Mouse (Mus musculus) T-helper 1 cell (primary cell): ENCODE results near the gene 4930415O20Rik.
"Not testable (repeated sequence)": the region's sequence is repeated elsewhere in the genome, so short reads cannot be mapped to it uniquely, and the experiment has no call there.

Experiments
- in situ Hi-C: fragments of 300-600 bp; cut with MboI, MseI; formaldehyde crosslinking; loops from one replicate; pipeline ENCODE4 v1.15.1; 2025; ENCODE audit warnings: high pct_unique_total_duplicates

The 4930415O20Rik gene

DNA sequence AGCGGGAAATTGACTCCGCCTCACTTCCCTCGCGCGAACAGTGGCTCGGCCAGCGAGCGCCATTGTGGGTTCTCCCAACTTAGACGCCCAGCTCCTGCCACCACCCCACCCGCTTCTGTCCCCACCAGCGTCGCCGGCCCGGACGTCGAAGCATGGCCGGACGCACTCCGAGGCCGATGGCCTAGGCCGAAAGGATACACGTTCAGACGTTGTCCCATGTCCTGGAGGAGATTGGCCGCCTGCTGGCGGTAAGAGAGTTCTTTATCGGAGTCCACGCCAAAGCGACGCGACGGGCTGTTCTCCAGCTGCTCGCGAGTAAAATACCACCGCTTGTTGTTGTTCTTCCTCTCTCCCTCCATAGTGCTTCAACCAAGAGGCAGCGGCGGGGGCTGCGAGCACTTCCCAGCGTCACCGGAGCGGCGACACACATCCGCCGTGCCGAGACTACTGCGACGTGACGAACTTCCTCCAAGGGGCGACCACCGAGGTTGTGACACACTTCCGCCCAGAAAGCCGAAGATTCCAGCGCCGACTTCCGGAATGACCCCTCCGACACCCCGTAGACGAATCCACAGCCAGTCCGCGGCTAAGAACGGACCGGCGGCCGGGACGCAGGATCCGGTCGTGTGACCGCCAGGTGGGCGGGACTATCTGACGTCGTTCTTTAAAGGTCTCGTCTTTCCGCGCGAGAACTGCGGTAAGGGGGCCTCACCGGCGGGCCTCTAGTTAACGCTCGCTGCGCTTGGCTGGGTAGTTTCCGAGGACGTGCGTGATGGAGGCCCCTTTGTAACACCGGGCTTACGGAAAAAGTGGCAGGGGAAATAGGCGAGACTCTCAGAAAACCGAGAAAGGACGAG, 3.3 kb upstream of the 4930415O20Rik start:
- in situ Hi-C loops = loop anchor here (5.0 kb wide), 1 partner anchor 50 kb away; no protein-coding TSS in a partner anchor

DNA sequence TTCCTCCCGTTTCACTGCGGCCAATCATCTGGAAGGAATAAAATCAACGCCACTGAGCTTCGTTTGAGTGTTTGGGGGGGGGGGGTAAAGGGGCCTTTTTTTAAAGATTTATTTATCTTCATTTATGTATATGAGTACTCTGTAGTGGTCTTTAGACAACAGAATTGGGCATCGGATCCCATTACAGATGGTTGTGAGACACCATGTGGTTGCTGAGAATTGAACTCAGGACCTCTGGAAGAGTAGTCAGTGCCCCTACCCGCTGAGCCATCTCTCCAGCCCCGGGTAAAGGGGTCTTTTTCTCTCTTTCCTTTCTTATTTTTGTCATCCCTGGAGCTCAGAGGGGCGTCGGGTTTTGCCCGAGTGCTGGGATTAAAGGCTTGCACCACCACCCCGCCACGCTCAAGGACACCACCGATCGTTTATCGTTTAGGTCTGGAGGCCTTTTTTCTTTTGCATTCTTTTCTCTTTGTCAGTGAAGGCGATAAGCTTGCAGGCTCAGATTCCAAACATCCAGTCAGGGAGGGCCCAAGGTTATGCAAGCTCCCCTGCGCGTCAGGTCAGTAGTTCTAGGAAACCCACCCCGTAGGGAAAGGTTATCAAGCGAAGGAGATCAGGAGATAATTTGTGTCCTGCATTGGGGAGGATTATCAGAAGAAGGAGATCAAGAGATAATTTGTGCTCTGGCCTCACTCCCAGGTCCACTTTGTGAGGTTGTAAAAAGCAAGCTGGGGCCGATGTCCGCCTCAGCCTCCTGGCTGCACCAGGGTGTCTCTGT, 2.4 kb upstream of the 4930415O20Rik start:
- in situ Hi-C loops = loop anchor here (5.0 kb wide), 1 partner anchor 49 kb away; no protein-coding TSS in a partner anchor

DNA sequence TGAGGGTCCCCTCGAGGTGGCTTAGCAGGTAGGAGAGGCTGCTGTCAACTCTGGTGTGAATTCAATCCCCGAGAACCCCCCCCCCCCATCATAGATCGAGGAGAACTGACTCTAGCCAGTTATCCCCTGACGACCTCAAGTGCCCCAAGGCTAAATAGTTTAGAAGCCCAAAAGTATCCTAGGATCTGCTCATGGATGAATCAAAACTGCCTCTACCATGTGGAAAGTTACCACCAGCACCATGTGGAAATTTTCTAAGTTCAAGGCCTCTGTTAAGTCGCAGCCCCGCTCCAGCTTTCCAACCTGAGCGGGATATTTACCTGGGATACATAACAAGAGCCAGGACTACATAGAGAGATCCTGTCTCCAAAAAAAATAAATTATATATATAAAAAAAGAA, 1.6 kb upstream of the 4930415O20Rik start:
- in situ Hi-C loops = loop anchor here (5.0 kb wide), 1 partner anchor 48 kb away; no protein-coding TSS in a partner anchor

DNA sequence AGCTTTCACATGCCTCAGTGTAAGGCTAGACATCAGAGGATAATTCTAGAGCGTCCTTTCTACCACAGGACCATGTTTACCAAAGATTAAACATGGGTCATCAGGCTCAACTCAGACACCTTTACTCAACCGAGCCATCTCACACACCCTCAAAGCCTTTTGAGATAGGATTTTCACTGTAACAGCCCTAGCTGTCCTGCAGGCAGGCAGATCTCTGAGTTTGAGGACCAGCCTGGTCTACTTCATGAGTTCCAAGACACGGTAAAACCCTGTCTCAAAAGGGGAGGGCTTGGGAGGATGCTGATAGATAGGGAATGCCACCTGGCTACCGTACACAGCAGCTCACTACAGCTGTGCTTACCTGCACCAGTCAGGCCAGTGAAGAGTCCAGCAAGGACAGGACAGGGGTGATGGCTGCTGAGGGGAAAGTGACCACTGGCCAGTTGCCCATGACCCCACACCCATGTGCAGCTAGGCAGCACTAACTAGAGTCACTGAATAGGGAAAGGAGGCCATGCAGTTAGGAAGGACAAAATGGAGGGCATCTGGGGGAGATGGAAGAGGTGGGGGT, 924 bp upstream of the 4930415O20Rik start:
- in situ Hi-C loops = loop anchor here (5.0 kb wide), 1 partner anchor 47 kb away; no protein-coding TSS in a partner anchor

DNA sequence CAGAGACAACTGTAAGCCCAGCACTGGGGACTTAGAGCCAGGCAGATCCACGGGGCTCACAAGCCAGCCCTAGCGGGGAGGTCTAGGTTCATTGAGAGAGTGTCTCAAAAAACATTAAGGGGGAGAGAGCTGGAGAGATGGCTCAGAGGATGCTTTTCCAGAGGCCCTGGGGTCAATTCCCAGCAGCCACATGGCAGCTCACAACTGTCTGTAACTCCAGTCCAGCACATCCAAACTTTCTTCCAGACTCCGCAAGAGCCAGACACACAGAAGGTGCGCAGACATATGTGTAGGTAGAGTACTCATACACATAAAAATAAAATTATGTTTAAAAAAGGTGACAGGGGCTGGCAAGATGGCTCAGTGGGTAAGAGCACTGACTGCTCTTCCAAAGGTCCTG, 2.5 kb downstream of the 4930415O20Rik start:
- in situ Hi-C loops = no loop called here

DNA sequence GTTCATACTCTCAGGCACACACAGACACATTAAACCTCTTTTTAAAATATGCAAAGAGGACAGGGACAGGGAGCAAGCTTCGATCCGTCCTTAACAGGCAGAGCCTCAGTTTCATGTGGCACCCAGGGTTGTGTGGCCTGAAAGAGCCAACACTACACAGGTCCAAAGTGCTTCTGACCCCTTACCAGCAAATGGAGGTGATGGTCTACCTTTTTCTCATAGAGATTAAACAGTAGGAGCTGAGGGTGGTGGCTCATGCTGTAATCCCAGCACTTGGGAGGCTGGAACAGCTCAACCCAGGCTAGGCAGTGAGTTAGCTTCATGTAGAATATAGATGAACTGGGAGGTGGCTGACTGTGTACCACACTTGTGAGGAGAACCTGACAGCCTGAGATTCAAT, 8.5 kb downstream of the 4930415O20Rik start:
- in situ Hi-C loops = no loop called here

DNA sequence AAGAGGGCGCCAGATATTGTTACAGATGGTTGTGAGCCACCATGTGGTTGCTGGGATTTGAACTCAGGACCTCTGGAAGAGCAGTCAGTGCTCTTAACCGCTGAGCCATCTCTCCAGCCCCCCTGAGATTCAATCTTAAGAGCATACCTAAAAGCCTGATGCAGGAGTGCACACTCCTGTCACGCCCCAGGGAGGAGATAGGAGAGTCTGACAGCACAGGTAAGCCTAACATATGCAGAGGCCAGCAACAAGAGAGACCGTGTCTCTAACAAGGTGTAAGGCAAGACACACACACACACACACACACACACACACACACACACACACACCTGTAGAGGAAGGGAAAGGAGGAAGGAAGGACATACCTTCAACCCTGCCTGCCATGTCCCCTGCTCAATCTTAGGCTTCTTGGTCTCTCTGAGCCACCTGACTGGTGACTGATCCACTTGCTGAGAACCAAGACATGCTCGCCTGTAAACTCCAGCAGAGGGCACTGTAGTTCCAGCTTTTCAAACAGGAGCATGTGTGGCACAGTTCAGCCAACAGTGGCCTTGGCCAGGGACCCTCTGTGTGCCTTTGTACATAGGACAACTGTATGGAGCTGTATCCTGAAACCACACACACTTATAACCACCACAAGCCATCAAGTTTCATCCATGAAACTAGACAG, 9.1 kb downstream of the 4930415O20Rik start:
- in situ Hi-C loops = no loop called here

DNA sequence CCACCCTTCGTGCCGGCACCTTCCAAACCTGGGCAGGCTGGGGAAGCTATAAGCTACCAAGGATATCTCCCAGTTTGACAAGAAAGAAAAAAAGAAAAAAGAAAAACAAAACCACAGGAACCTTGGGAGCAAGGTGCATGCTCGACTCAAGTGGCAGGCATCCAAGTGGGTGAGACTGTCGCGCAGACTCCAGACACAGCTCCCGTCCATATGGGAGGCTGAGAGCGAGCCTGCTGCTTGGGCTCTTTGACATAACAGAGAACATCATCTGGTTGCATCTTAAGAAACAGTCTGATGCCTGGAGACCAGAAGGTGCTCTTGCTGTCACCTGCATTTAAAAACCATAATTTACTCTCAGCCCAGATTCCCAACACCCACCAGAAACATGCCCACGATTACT, 11.6 kb downstream of the 4930415O20Rik start:
- in situ Hi-C loops = no loop called here

DNA sequence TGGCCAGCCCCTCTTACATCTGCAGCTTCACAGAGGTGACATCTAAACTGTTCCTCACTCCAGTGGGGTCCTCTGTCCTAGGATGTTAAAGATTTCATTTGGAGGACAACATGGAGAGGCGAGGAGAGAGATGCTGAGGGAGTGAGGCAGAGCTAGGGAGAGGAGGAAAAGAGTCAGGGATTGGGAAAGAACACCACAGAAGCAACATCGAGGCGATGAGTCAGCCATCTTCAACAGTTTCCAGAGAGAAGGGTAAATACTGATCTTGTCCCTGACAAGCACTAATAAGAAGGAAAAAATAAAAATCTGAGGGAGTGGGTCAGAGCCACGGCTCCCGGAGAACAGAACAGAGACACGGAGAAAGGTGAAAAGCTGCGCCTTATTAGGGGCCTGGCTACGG, 12.2 kb downstream of the 4930415O20Rik start:
- in situ Hi-C loops = no loop called here

DNA sequence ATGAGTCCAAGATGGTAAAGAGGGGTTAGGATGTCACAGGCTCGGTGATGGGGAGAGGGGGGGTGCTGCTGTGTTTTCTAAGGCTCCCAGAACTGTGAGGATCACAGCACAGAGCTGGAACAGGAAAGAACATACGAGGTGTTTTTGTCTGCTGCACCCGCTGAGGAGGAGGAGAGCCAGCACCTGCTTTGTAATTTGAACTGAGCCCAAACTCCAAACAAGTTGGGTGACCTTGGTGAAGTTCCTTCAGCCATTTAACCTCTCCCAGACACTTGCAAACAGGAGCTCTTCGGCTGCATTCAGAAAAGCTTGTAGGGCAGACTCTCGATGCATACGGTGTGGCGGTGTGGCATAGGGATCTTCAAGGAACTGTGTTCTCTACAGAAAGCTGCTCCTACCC, 14.6 kb downstream of the 4930415O20Rik start:
- in situ Hi-C loops = no loop called here

DNA sequence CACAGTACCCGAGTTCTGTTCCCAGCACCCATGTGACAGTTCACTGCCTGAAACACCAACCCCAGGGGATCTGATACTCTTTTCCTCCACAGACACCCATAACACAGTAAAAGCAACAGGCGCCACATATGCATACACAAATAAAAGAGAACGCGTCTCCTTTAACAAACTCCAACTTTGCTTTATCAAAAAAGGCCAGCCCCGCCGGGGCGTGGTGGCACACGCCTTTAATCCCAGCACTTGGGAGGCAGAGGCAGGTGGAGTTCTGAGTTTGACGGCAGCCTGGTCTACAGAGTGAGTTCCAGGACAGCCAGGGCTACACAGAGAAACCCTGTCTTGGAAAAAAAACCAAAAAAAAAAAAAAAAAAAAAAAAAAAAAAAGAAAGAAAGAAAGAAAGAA, 15.3 kb downstream of the 4930415O20Rik start:
- in situ Hi-C loops = not testable (repeated sequence)

DNA sequence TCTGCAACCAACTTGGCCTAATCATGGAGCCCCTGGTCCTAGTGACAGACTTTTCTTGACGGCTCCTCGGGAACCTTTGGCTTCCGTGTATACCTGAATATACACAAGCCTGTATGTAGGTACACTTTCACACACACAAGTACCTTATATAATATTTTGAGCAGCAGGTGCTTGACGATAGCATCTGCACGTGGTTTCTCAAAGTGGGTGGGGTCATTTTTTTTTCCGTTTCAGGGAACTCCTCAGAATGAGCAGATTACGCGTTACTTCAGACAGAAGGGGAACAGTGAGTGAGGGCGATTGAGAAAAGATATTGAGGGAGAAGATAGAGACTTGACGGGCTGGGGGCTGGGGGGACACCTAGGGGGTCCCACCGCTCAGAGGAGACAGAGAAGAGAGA, 16.9 kb downstream of the 4930415O20Rik start:
- in situ Hi-C loops = no loop called here

DNA sequence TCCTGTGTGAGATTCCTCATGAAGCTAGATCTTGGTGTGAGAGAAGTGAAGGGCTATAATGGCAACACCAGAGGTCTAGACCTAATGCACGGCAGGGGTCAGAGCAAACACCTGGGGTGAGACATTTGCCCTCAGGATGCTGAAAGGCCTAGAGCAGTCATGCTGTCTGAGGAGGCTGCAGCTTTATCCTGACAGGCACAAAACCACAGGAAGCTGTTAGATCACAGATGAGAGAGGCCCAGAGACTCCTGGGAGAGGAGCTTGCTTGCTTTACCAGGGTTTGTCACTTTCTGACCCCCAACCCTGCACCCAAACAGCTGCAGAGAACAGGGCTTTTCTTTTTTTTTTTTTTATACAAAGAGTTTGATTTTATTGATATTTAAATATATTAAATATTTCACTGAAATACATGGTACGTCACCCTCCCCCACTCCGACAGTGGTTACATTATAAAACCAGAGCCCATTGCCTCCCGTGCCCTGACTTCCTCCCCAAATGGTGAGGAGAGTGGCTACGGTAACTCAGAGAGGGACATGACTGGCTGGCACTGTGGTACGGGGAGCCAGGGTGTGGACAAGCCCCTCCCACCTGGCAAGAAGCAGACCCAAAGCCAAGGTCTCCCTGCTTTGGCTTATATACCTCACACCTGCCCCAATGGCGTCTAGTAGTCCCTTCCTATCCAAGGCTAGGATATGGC, 19.0 kb downstream of the 4930415O20Rik start:
- in situ Hi-C loops = no loop called here

DNA sequence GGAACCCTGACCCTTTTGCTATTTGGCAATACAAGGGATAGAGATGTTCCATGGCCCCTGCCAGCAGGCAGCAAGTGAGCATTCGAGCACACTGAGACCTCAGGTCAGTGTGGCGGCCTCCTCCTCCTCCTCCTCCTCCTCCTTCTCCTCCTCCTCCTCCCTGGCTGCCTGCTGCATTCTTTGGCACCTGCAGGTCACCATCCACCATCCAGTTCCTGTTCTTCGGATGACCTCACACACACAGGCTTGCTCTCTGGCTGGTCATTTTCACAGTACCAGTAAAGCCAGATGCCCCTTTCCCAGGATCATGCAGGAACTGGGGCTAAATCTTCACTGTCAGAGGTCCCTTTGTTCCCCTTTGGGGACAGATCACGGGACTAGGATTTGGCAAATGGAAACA, 20.6 kb downstream of the 4930415O20Rik start:
- in situ Hi-C loops = no loop called here

DNA sequence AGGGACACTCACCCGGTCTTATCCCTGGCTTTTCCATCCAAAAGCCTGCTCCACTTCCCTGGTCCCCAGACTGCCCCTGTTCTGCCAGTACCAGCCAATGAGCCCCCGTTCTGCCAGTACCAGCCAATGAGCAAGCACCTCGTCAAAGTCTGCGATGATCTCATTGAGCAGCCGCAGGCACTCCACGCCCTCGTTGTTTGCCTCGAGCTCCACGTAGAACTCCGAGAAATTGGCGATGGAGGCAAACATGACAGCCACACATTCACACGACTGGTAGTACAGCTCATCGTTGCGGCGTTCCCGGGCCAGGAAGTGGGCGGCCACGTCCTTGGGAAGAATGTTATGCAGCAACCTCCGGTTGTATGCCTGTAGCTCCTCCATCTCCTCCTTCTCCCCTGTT, 23.4 kb downstream of the 4930415O20Rik start:
- in situ Hi-C loops = no loop called here

DNA sequence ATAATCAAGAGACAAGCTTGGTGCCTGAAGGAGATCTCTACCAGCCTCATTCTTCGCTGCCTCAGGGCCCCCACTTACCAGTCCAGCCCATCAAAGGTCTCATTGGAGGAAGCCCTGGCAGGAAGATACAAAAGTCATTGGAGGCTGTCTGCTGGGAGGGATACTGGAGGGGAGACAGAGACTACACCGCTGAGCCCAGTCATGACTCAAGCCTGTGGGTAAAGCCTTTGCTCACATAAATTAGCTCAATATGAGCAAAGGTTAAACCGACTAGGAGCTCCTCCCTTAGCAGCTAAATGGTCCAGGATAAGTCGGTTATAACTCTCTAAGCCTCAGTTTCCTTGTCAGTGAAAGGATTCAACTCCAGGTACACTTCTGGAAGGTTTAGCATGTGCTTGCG, 24.2 kb downstream of the 4930415O20Rik start:
- in situ Hi-C loops = no loop called here

DNA sequence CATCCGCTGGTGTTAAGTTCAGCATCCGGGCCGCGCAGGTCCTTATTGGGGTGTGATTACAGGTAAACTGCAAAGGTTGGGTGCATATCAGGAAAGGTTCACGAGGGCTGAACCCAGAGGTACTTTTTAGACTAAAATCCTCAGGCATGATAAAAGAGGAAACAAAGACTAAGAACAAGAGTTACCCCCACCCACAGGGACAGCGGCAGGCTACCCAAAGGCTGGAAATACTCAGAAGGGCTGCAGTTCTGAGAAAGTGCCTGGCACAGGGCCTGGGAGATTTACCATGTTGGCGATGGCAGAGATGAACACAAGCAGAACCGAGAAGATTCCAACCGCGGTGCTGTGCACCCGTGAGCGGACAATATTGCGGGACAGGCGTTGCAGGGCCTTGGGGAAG, 25.8 kb downstream of the 4930415O20Rik start:
- in situ Hi-C loops = no loop called here

DNA sequence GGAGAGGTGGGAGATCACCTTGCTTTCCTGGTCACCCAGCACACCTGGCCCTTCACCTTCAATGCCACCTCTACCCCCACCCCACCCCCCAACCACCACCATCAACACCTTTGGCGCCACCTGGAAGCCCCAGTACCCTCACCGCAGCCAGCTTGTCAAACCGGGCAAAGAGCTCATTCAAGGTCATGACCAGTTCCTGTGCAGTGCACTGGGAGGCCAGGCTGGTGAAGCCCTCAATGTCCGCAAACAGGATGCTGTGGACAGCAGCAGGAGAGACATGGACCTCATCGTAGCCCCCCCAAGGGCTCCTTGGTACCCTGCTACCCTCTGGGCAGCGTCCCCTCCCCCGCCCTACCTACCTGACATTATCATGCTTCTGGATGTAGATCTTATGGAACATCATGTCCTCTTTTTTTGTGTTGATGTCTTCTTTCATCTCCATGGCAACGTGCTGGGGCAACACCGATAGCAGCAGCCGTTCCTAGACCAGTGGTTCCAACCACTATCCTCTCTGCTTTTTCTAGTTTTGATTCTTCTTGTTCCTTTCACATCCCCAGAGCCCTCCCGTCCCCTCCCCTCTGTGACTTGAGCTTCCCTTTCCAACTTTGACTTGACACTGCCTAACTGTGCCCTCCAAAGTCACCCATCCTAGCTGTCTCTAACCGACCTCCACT, 29.4 kb downstream of the 4930415O20Rik start:
- in situ Hi-C loops = no loop called here

DNA sequence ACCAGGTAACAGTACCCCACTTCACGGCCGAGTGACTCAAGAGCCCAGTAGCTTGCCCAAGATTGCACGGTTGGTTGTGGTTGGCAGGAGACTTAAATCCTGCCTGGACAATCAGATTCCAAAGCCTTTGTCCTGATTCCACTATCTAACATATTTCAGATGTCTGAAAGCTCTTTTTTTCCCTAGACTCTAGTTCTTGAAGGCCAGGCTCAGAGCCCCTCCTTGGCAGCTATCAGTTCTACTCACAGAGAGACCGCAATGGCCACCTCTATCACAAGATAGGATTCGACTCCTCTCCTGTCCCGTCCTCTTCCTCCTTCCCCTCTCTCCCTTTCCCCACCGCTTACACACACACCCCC, 31.0 kb downstream of the 4930415O20Rik start:
- in situ Hi-C loops = no loop called here

DNA sequence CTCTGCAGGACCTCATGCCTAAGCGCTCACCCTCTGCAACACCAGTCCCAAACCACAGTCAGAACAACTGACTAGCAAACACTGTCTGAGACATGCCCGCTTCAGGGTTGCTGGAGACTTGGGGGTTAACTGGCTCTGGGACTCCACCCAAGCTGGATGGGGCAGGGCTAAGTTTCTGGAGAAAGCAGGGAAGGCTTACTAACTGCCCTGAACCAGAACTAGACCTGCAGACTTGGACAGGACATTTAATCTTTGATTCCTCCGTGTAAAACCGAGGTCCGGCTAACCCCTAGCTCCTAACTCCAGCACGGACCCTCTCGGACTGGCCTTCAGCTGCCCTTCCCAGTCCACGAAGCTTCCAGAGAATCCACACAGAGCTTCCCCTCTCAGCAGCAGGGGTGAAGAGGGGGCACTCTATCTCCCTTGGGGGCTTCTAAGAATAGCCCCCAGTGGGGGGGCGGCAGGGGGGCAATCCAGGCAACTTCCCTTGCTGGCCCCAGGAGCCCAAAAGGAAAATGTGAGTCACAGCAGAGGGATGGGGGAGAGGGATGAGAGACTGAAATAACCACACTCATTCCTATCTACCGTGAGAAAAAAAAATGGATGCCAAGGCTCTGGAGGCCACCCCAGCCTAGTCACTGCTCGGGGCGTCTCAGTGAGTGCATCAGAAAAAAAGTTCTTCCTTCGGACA, 31.5 kb downstream of the 4930415O20Rik start:
- in situ Hi-C loops = no loop called here
